Mouse (Mus musculus): ENCODE results near the gene Eef1akmt2. TPM values are rescaled to one million over a fixed set of nuclear protein-coding genes. Genes with fewer than 3 reads are reported as not detected.

Gene Eef1akmt2
- total RNA-seq, 1 experiment from 2014 or later = 36.6 TPM

DNA sequence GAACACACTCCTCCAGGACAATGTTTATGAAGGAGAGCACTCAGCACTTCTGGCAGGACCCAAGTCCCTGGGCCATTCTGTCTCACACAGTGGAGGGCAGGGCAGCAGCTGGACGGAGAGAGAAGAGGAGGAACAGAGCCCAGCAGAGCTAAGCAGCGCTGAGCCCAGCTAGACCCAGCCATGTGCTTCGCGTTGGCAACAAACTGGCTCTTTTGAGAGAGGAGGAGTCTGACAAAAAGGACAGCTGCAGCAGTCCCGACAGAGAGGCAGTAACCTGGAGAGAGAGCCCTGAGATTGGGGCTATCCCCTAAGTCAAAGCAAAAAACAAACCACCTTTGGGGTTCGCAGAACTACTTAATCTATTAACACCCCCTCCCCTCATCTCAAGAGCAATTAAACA lies 42.1 kb downstream of the Eef1akmt2 start:
- DNase-seq = no peak

GRCm38 (mm10) chr7:132809721-132810120 lies 42.8 kb downstream of the Eef1akmt2 start:
- DNase-seq = no peak

GRCm38 (mm10) chr7:132808841-132809682 lies 43.4 kb downstream of the Eef1akmt2 start:
- no peak for DNase-seq

- DNase-seq = no peak
Measured at GRCm38 (mm10) chr7:132808051-132808796, 44.2 kb downstream of the Eef1akmt2 start.

- DNase-seq = no peak
Measured at GRCm38 (mm10) chr7:132806926-132807857, 45.3 kb downstream of the Eef1akmt2 start.

DNA sequence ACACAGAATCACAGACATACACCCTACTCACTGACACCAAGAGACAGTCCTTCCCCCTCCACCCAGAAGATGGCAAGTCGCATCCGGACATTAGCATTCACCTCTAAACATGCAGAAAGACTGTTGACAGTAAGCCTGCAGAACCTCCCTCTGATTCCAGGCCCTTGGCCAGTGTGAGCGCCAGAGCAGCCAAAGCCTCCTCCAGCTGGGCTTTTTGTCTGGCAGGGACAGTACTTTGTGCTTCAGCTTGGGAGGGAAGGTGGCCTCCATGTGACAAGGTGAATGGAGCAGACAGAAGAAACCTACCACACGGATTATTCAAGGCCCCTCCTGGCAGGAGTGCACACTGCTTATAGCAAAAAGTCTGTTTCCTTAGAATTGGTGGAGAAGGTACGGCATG lies 46.2 kb downstream of the Eef1akmt2 start:
- DNase-seq = no peak

DNA sequence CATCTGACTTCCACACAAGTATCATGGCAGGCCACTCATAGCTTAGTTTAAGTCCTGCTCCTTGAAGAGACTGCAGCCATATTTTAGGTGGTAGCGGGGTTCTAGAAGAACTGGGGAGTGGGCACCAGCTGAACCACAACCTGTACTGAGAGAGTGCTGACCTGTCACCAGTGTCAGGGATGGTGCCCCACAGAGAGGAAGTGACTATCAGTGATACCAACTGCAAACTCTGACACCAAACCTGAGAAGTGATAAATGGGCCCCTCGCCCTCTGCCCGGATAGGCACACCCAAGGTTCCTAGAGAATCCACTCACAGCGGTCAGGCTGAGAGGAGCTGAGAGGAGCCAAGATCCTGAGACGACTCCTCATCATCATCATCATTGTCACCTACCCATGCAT lies 47.5 kb downstream of the Eef1akmt2 start:
- no peak for DNase-seq

DNA sequence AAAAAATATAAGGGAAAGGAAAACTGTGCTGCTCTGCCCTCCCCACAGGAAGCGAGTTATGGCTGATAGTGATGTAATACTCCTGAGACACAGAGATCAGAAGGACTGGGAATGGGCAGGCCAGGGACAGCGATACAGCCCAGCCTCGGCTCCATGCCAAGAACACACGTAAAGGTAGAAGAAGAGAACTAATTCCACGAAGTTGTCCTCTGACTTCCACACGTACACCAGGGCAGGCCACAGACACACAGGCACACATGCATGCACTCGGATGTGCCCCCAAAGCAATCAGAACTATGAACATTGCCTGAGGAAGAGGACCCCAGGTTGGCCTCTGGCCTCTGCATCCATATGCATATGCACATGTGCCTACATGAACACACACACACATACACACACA lies 48.0 kb downstream of the Eef1akmt2 start:
- DNase-seq = no peak

DNA sequence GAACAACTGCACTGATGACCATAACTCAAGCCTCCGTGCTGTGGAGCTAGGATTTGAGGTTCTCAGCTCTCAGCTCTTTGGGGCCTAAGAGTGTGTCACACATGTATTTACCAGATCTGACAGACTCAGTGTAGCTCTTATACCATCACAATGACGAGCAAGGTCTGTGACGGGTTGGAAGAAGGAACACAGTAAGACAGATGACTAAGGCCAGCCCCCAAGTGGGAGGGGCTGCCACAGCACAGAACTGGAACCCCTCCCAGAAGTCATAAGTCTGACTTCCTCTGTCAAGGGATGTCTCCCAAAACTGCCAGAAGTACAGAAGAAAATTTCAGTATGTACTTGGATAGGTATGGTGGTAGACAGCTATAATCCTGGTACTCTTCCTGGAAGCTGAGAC lies 48.5 kb downstream of the Eef1akmt2 start:
- DNase-seq = no peak

GRCm38 (mm10) chr7:132803336-132803735 lies 49.1 kb downstream of the Eef1akmt2 start:
- no peak for DNase-seq

GRCm38 (mm10) chr7:132802691-132803090 lies 49.8 kb downstream of the Eef1akmt2 start:
- DNase-seq = no peak

DNA sequence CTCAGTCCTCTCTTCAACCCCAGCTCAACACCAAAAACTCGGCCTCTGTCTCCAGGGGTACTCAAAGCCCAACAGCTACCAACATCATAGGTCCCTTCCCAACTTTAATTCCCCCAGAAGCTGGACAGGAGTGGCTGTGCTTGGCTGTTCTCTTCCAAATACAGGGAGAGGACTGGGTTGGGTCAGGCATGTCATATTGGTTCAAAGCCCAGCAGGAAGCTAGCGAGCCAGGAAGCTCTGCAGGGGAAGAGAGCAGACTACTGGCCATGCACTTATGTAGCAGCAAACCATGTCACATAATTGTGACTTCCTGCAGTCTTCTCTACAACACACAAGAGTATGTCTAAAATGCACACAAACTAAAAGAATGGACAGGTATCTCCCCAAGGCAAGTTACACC lies 50.4 kb downstream of the Eef1akmt2 start:
- DNase-seq = no peak

- DNase-seq = no peak
Measured at GRCm38 (mm10) chr7:132801509-132801908, 51.0 kb downstream of the Eef1akmt2 start.

DNA sequence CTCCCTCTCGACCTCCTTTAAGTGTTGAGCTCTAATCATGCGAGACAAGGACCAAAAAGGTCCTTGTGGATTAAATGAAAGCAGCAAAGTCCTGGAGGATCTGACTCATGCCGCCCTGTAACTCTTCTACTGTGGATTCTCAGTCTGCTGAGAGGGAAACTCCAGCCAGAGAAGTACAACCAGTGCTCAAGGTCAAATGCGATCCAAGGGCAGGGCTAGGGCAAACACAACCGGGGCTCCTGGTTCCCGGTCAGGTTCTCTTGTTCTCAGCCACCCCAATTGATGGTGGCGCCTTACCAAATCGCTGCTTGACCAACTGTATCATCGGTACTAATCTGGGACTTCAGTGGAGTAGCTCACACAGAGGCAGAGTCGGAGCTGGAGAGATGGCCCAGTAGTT lies 51.6 kb downstream of the Eef1akmt2 start:
- DNase-seq = no peak

- DNase-seq = no peak
Measured at GRCm38 (mm10) chr7:132799119-132800016, 53.1 kb downstream of the Eef1akmt2 start.

DNA sequence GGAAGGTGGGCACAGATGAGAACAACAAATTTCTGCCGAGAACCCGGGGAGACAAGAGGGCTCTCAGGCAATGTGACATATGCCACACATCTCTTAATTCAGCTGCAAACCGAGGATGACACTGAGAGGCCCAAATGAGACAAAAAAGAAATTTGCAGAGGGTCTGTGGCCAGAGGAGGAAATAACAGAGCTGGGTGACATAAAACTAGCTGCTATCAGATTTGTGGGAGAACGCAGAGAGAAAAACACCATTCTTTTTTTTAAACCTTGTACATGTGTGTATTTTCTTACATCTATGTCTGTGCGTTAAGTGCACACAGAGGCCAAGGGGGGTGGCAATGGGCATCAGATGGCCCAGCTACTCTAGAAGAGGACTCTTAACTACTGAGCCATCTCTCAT lies 57.3 kb downstream of the Eef1akmt2 start:
- DNase-seq = no peak

DNA sequence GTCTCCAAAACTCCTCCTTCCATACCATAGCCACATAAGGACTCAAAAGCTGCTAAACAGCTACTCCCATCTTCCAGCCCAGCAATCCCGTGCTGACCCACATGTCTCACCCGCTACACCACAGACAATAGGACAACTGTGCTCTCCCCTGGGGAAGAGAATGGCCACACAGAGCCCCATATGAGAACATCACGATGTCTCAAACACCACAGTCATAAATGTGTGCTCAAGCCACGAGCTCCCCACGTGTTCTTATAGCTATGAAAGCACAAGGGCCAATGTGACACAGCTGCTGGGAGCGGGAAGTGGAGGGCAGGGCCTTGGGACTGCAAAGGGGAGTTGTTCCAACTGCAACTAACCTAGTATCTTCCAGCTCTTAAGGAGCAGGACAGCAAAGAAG lies 59.0 kb downstream of the Eef1akmt2 start:
- no peak for DNase-seq

- DNase-seq = no peak
Measured at GRCm38 (mm10) chr7:132790447-132791219, 61.8 kb downstream of the Eef1akmt2 start.

- peak; percentile 59 for DNase-seq
Measured at GRCm38 (mm10) chr7:132788826-132789225, 63.6 kb downstream of the Eef1akmt2 start.

DNA sequence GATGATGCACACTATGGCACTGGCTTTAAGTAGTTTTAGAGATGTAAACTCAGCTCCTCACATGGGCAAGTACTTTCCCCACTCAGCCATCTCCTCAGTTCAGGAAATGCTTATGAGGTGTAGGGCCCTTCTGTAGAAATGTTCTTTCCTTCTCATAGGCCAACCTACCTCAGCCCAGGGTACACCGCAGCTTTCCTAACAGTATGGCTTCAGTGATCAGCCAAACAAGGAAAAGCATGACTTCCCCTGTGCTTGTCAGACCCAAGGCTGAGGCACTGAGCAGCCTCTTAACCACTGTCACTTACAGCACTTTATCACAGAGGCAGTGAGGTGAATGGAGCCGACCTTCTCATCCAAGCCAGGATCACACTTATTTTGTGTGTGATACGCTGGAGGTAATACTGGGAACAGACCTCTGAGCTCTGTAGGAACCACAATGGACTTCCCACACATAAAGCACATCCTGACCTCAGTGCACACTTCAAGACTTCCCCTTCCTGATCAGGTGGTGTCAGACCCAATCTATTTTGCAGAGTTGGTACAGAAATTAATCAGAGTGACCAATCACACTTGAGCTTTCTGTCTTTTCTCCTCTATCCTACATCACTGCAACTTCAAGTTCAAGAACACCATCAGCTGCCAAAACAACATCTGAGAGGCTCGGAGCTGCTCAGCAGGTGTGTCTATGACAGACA lies 64.8 kb downstream of the Eef1akmt2 start:
- DNase-seq = no peak

Measured in adrenal gland, postnatal 25 days (tissue).